Mouse (Mus musculus) embryonic facial prominence, embryonic 13.5 days (tissue): ENCODE results near the gene Clca2. TPM values are rescaled to one million over a fixed set of nuclear protein-coding genes. Genes with fewer than 3 reads are reported as not detected.

Source experiments
- polyA plus RNA-seq: library from polyadenylated mRNA; unstranded; fragments of >200 nt; fragmentation: Nextera tagmentation; extraction: Ambion mirVana; gene quantifications from 2 replicates; pipeline ENCODE4 v1.2.1, GENCODE M21; 2015

The Clca2 gene
- polyA plus RNA-seq, 1 experiment from 2014 or later: 0.39 TPM

Other genes starting within 250 kb of the Clca2 start
- 1.3 TPM in 1 of 2 replicates, not detected in the other for gene Clca4b, start 166.9 kb downstream of the Clca2 start, polyA plus RNA-seq
- 0.07 and 0.70 TPM in 2 replicates for gene Clca4a, start 124.4 kb downstream of the Clca2 start, polyA plus RNA-seq
- 0.73 TPM in 1 of 2 replicates, not detected in the other for gene Clca1, start 66.7 kb downstream of the Clca2 start, polyA plus RNA-seq
- gene Odf2l, start 19.1 kb upstream of the Clca2 start, polyA plus RNA-seq: 18.0 and 22.9 TPM in 2 replicates
- gene Col24a1, start 193.0 kb upstream of the Clca2 start, polyA plus RNA-seq: 7.7 and 9.0 TPM in 2 replicates